In the genomic region with DNA sequence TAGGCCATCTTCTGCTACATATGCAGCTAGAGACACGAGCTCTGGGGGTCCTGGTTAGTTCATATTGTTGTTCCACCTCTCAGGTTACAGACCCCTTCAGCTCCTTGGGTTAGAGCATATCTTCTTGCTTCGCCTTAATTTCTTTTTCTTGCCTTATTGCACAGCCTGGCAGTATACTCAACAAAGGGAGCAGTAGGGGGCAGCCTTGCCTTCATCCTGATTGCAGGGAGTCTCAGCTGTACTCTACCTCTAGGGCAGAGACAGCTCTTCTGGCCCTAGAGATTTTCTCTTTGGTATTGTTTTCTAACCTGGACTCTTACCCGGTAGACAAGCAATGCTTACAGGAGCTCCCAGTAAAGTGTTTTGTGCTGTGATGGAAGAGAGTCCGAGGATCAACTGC, we compare ENCODE assay signal across 15 mouse cellular contexts.
A peak's percentile ranks its signal among the peaks of the same experiment; 100 is the strongest.
DNase-seq lines count a peak whose midpoint lies in the region; TF ChIP-seq lines count a peak whose summit lies in the region.
"Had no signal": no experiment of that assay in that cellular context is flagged by ENCODE, and none has a peak within 500 bp of the region (broad histone marks: within the 10 kb centered on the region; RNA-seq: fewer than 3 reads in every experiment).

No protein-coding gene starts in this region.

- TF ChIP-seq CTCF in layer of hippocampus, adult 2 months (conservative IDR thresholded peaks at IDR 0.05): peak; percentile 18
- TF ChIP-seq CTCF in small intestine, adult 2 months (IDR thresholded peaks at IDR 0.05; ENCODE audit: extremely low read depth, insufficient read length, insufficient replicate concordance, low read depth, low read length): peak; percentile 10; the same call in 1 of the 2 replicates

- 88% methylated on average over 4 of the region's 4 CpGs for WGBS in small intestine, adult 2 months

- H3K4me1 ChIP-seq in small intestine, adult 2 months (ENCODE audit: control insufficient read depth, insufficient read depth, insufficient read length, low read length): peaks cover 12% of the 10 kb centered on the region; the same call in 1 of the 2 replicates
- H3K4me1 ChIP-seq: hindbrain, embryonic 15.5 days; limb, embryonic 13.5 days; lung, embryonic 15.5 days had no signal

- TF ChIP-seq POLR2A in small intestine, adult 2 months (IDR thresholded peaks at IDR 0.05; ENCODE audit: low read depth, low read length): no peak

- no peak overlapping the region for H3K4me3 ChIP-seq in layer of hippocampus, adult 2 months
- no peak overlapping the region for H3K4me3 ChIP-seq in small intestine, adult 2 months (ENCODE audit: low read depth, low read length)
- H3K4me3 ChIP-seq: hindbrain, embryonic 15.5 days; limb, embryonic 13.5 days; lung, embryonic 15.5 days had no signal

- DNase-seq in layer of hippocampus, adult 2 months (ENCODE audit: low spot score in 2 of 2): no peak
- no peak for DNase-seq in layer of hippocampus, adult 11-12 months (ENCODE audit: low spot score)
- DNase-seq in A20 (ENCODE audit: low read depth, low spot score) (peak; percentile 45), ES-CJ7 (ENCODE audit: low read depth, low spot score) (peak; percentile 24)
- no peak for DNase-seq in layer of hippocampus, postnatal 14 days (ENCODE audit: low spot score in 2 of 2)
- DNase-seq in right cerebral cortex, postnatal 25 days: no peak
- DNase-seq in urinary bladder, adult 2 months (ENCODE audit: low spot score): no peak
- DNase-seq: adrenal gland, postnatal 14 days; cerebellum, adult 9-10 months; heart, postnatal 14 days; kidney, adult 8-10 months had no signal

- no peaks in the 10 kb centered on the region for H3K27me3 ChIP-seq in small intestine, adult 2 months (ENCODE audit: control insufficient read depth, insufficient read depth, low read length)
- H3K27me3 ChIP-seq: hindbrain, embryonic 15.5 days; limb, embryonic 13.5 days; lung, embryonic 15.5 days had no signal

- H3K36me3 ChIP-seq in small intestine, adult 2 months (ENCODE audit: control insufficient read depth, insufficient read depth, low read length): no peaks in the 10 kb centered on the region
- H3K36me3 ChIP-seq: hindbrain, embryonic 15.5 days; limb, embryonic 13.5 days; lung, embryonic 15.5 days had no signal

- no peak overlapping the region for H3K27ac ChIP-seq in layer of hippocampus, adult 2 months
- H3K27ac ChIP-seq in small intestine, adult 2 months (ENCODE audit: insufficient read depth, low read depth, low read length): no peak overlapping the region
- H3K27ac ChIP-seq: hindbrain, embryonic 15.5 days; limb, embryonic 13.5 days; lung, embryonic 15.5 days had no signal

Comparison
In these comparisons a context has a peak if more than half of its experiments do, and no peak if none do; other contexts are left out.
1. DNase-seq: peak in A20 (single experiment) and ES-CJ7 (single experiment); none in layer of hippocampus, adult 2 months (0 of 2), layer of hippocampus, adult 11-12 months (single experiment), layer of hippocampus, postnatal 14 days (0 of 2), right cerebral cortex, postnatal 25 days (single experiment) and urinary bladder, adult 2 months (single experiment).